Mouse (Mus musculus): ENCODE measurements around the gene Nek8.

The Nek8 gene

DNA sequence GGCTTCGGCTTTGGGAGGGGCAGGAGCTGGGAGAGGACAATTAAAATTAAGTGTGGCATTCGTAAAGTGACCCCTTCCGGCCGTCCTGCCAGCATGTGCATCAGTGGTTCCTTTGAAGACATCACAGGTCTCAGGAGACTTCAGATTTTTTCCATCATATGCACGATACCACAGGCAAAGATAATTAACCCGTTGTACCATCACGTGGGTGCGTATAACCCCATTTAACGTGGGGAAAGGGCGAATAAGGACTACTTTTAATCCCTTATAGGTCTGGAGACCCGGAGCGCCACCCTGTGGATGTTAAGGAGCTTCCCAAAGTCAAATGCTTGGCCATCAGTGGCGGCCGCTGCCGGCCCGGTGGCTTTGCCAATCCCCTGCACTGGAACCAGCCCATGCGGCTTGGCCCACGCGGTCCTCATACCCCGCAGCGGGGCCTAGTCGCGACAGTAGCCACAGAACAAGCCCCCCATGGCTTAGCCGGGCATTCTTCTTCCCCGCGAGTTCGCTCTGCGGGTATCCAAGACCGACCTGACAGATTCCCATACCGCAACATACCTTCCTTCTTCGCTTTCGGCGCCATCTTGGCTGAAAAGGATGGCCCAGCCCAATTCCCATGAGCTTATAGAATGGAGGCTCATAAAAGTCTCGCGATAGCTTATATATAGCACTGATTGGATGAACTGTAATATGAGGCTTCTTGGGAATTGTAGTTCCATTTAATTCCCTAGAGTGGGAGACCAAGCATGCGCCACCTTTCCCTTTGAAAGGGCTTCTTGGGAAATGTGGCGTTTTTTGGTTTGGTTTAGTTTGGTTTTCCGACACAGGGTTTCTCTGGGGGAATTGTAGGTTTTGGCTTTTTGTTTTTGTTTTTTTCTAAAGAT, 6.7 kb upstream of the Nek8 start, which contains the start of gene Rpl23a:
Rpl23a (minus strand) TSS at position 624 of the 884 bp plus-strand sequence.
- DNase-seq (ENCODE audit: low spot score), result peak; percentile 87

DNA sequence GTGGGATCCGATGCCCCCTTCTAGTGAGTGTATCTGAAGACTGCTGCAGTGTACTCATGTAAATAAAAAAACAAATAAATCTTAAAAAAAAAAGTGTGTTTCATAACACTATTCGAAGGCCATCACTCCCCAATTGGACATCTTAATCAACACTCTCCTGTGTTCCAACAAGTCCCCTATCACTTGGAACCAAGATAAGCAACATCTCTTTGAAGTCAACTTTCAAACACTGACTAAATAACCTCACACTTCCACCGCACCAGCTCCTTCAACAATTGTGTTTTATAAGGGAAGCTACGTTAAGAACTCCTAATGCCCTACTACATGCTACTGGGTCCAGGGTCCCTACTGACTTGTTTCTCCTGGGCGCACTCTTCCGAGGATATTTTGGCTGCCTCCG, 6.0 kb upstream of the Nek8 start:
- DNase-seq (ENCODE audit: low spot score), result no peak

DNA sequence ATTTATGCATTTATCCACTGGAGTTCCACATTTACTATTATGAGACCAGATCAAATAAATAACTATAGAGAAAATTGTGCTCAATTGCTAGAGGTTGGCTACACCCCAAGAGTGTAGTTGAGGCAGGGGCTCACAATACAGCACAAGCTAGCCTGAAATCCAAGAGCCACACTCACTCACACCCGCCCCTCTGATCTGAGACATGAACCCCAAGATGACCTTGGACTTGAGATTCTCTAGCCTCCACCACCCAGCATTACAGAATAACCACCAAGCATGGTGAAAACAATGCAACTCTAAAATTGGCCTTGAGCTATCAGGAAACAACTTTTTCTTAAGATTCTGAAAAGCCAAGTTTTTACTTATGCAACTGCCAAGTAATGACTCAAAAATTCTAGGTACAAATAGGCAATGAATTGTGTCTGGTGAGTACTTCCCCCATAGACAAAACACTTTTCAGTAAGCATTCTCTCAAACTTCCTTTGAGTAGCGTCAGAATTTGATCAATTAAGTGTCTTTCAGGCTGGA, 5.4 kb upstream of the Nek8 start:
- no peak for DNase-seq (ENCODE audit: low spot score)

DNA sequence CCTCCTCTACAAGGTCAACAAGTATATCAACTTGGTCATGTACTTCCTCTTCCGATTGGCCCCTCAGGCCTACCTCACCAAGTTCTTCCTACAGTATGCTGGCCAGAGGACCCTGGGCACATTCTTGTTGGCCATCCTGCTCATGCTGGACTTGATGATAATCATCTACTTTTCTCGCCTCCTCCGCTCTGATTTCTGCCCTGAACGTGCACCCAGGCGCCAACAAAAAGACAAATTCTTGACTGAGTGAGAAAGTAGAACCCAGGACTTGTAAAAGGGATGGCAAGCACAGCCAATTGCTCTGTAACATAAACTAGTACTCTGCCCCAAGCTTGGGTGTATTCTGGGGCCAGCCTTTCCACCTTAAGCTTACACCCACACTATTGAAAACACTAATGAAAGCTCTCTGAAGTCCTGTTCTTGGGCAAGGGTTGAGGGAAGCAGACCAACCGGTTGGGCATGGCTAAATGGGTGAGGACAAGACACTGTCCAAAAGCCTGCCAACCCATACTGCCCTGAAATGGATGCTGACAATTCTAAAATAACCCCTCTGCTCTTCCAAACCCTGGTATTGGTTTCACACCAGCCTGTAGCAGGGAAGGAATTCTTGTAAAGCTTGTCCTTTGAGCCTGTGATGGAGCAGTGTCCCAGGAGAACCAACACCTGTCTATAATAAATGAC, 3.7 kb upstream of the Nek8 start:
- DNase-seq (ENCODE audit: low spot score), result no peak

DNA sequence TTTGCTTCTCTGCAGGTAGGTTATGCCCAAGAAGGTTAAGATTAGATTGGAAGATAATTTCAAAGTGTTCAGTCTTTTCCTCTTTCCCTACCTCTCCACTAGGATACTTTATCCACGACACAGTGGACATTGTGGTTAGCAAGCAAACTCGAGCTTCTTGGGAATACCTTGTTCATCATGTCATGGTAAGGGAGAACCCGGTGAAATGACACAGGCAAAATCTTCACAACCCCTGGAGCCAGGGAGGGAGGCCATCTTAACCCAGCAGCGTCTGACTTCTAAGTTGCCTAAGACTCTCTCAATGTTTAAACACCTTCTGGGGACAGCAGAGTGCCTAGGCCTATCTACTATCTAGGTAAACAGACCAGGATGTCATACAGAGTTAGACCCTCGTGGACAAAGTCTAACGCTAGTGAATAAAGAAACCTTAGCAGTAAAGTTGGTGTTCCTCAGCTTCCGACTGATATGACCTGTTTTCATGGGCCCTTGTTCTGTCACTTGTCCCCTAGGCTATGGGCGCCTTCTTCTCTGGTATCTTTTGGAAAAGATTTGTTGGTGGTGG, 3.0 kb upstream of the Nek8 start:
- DNase-seq (ENCODE audit: low spot score), result no peak

DNA sequence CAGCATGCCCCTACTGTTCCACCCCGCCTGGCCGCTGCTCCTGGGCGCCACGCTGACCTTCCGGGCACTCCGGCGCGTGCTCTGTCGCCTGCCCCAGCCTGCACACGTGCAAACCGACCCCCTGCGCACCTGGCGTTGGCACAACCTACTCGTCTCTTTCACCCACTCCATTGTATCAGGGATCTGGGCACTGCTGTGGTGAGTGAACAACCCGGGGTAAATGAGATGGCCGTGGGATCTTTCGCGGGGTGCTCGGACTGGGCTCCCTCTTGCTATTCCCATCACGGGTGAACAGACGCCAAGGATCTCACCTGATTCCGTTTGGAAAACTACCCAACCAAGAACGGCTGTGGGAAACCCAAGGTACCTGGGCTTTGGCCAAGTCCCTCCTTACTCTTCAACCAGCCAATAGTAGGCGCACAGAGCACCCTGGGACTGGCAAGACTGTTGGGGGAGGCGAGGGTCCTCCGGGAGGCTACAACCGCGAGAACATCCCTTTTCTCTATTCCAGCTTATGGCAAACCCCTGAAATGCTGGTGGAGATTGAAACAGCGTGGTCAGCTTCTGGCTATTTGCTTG, 2.5 kb upstream of the Nek8 start:
- peak; percentile 66 for DNase-seq (ENCODE audit: low spot score)

DNA sequence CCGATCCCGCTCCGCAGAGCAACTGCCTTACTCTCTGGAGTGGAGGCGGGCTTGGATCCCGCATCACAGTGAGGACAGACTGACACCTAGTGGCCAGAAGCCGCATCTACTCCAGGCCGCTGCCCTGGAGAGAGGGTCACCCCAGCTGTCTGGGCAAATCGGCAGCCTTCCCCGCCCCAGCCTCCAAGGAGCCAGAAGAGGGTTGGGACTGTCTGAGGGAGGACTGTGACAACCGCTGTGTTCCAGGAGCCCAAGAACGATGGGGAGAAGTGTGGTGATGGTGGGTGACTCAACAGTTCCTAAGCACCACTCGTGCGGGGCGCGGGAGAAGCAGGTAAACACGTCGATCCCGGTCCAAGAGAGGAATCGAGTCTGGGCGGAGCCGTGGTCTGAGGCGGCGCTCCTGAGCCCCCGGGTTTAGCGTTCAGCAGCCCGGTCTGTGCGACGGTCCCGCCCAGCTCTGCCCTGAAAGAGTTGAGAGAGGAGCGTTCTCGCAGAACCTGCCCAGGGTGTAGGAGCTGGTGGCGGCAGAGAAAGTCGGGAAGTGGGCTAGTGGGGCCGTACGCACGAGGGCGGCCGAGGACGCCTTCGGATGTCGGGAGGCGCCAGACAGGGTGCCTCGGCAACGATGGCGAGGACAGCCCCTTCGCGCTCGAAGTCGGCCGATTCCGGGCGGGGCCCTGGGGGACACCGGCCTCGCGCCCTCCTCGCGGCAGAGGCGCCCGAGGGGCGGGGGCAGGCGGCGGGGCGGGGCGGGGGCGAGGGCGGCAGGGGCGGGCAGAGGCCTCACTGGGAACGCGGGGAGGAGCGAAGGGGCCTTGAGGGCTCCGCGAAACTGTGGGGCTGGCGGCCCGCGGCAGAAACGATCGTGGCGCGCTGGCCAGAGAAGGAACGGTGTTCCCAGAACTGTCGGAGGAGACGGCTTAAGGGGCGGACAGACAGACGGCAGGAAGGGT, 1.7 kb upstream of the Nek8 start:
- peak; percentile 95 for DNase-seq (ENCODE audit: low spot score)

DNA sequence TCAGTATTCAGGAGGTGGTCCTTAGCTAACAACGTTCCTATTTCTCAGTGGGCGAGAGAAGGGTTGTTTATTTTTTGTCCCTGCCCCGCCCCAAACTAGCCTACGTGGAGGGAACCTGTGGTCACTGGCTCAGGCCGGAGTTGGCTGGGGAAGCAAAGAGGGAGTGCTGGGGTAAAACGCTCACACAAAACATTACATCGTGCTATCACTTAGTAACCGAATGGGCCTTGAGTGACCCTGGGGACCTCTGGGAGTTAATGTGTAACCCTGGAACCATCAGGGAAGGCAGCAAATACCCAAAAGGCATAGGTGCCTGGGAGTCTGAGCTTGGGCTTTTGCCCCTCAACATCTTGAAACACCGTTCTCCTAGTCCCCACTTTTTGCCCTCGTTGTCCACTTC, 962 bp upstream of the Nek8 start:
- no peak for DNase-seq (ENCODE audit: low spot score)

DNA sequence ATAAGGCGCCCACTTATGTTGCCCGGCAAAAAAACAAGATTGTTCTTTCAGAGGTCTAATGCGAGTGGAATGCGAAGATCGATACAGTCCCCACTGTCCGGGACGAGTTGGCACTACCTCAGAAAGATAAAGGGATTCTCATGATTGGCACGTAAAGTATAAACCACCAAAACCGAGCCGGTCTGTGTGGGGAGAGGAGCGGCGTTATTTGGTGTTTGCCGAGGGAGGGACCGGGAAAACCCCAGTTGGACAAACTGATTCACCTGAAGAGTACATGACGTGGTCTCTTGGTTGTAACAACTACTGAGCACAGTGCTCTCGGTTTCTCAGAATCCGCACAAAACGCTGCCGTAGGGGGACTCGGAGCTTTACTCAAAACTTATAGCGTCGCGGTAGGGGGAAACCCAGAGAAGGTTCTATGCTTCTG, 443 bp upstream of the Nek8 start:
- no peak for DNase-seq (ENCODE audit: low spot score)

DNA sequence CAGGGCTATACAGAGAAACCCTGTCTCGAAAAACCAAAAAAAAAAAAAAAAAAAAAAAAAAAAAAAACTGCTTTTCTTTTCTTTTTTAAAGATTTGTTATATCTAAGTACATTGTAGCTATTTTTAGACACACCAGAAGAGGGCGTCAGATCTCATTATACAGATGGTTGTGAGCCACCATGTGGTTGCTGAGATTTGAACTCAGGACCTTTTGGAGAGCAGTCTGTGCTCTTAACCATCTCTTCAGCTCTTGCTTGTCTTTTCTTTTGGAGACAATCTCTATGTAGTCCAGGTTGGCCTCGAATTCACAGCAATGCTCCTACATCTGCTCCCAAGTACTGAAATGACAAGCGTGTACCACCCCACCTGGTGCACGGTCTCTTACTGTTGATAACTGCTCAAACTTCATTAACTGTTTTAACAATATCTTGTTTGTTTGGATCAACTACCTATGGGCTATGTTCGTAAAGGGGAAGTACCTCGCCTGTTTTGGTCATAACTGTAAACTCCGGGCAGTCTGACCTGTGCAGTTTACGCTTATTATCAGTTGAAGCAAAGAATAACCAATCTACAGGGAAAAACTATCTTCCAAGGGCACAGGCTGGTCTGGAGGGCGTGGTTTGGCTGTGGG, 589 bp downstream of the Nek8 start:
- DNase-seq (ENCODE audit: low spot score), result no peak

DNA sequence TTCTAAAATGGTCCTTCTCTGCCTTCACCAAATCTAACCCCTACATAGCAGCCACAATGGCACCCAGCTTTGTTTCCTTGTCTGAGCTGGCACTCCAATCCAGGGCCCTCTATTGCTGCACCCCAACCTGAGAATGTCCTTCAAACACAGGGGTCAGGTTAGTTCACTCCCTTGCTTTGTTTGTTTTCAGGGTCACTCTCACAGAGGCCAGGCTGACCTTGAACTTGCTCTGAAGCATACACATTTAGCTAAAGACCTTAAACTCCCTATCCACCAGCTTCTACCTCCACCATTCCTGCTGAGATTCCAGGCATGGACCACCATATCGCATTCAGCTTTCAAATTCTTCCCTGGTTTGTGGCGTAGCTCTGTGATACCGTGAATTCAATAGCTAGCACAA, 2.0 kb downstream of the Nek8 start:
- no peak for DNase-seq (ENCODE audit: low spot score)

DNA sequence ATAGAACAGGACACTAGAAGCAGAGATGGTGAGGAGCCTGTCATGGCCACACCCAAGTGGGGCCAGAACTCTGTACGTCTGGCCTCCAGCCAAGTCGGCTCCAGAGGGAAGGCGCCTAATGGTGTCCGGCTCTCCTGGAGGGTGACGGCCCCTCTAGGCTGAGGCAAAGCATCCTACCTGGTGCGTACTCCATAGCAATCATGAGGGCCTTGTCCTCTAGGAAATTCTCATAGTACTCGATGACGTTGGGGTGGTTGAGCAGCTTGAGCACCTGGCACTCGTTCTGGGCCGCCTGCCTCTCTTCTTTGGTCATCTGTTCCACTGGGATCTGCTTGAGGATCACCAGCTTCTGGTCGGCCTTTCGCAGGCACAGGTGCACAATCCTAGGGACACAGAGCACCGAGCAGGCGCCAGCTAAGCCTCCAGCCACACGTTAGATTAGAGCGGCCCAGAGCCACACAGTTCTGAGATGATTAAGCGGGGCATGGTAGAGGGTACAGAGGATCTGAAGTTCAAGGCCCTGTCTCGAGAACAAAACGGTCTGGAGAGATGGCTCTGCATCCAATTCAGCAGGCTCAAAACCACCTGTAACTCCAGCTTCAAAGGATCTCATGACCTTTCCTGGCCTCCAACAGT, 3.6 kb downstream of the Nek8 start:
- DNase-seq (ENCODE audit: low spot score), result no peak

DNA sequence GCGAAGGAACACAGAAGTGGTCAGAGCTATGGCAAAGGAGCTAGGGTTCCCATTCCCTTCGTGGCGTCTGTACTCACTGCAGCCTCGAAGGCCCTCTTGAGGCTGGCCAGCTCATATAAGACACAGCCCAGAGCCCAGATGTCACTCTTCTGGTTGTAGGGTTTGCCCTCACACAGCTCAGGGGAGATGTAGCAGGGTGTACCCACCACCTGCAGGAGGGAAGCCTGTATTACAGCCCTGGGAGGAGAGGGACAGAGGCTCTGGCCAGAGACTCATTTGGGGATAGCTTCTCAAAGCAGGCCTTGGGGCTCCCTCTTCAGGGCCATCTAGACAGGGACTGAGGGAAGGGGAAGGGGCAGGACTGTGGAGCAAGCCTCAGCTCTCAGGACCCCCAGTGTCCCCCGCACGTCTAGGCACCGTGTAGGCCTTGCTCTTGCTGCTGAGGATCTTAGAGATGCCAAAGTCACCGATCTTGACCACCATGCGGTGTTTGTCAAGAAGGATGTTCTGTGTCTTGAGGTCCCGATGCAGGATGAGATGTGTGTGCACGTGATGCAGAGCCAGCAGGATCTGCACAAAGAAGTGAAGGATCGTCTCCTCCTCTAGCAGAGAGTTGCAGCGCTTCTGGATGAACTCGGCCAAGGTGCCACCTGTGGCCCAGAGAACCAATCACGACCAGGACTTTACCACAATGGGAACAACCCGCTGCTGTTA, 4.3 kb downstream of the Nek8 start:
- no peak for DNase-seq (ENCODE audit: low spot score)

DNA sequence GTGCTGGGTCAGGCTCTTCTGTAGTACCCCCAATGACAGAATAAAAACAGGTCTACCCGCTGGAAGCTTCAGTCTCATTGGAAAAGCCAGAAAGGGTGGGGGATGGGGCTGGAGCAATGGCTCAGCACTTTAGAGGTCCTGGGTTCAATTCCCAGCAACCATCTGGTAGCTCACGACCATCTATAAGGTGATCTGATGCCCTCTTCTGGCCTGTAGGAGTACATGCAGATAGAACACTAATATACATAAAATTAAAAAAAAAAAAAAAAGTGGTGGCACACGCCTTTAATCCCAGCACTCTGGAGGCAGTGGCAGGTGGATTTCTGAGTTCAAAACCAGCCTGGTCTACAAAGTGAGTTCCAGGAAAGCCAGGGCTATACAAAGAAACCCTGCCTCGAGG, 5.1 kb downstream of the Nek8 start:
- no peak for DNase-seq (ENCODE audit: low spot score)

DNA sequence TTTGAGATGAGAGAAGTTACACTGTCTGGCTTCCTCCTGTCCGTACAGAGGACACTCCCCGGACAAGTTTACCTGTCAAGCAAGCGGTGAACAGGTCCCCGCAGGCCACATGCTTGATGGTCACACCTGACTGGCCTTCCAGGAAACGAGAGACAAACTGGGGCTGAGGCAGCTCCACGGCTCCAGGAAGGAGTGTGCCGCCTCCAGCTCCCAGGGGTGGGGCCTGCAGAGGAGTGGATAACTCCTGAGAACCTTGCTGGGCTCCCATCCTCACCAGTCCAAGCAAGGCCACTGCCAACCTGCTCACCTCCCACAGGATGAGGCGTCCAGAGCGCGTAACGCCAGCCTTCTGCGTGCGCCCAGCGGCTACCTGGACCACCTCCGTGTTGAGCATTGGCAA, 6.2 kb downstream of the Nek8 start:
- DNase-seq (ENCODE audit: low spot score), result no peak

DNA sequence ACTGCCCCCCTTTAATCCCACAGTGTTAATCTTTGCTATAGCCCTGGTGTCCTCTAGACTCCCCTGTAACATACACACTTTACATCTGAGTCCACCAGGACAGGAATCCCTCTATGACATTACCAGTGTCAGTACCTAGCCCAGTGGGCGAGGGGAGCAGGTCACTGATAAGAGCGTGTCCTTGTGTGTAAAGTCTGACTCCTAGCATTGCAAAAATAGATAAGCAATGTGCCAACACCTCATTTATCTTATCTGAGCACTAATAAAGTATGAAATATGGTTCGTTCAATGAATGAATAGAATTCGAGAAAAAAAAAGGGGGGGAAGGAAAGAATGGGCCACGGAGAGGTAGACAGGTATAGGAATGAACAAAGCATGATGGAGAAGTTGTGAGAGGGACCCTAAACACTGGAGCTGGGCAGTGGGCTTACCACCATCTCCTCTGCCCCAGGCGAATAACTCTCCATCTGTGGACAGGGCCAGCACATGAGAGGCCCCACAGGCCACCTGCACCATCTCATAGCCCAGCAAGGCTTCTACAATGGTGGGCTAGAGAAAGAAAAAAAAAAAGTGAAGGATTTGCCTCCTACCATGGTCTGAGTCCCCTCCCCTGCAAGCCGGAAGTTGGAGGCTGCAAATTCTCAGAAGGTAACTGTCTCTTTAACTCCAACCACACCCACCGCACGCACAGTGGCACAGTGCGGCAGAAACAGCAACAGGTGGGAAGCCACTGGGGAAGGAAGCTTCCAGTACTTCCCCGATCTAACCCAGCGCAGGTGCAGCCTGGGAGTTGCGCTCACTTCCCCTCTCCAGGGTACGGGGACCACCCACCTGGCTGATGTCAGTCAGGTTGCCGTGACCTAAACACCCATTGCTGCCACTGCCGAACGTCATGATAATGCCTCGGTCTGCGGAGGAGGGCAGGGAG, 7.7 kb downstream of the Nek8 start:
- no peak for DNase-seq (ENCODE audit: low spot score)

DNA sequence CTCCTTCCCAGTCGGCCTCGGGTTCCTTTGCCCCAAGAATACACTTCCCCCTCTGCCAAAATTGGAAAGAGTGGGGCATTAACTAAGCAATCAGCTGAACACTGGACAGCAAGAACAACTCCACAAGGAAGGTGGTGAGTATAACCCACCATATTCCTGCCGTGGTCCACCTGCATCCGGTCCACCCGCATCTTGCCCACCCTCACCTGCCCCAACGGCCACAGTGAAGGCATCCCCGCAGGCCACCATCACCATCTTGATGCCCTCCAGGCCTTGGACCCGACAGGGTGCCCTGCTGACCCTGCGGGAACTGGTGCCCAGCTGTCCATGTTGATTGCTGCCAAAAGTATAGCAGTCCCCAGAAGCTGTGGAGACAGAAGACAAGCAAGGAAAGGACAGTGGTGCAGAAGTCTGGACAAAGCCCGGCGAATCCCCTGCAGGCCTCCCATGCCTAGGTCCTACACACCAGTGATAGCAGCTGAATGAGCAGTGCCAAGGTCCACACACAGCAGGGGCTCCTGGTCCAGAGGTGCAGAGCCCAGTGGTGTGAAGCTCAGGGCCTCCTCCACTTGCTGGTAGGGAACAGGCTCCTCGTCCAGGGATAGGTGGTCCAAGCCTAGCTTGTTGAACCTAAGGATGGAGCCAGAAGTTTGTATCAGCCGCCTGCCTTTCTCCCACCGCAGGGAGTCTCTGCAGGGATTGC, 9.1 kb downstream of the Nek8 start:
- DNase-seq (ENCODE audit: low spot score), result no peak

DNA sequence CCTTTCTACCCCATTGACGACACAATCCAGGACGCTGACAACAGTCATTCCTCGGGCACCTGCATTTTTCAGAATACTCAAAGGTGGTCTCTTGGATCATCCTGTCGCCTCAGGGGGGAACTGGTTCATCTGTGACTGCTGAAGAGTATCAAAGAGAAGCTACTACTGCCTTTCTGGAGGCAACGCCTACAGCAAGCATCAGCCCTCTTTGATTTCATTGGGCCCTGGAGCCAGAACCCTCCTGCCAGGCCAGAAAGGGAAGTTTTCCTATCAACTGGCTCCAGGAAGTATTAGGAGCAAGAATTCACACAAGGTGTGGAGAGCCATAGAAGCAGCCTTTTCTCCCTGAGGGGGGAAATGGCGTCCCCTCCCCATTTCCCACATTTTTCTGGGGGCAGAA, 9.8 kb downstream of the Nek8 start:
- DNase-seq (ENCODE audit: low spot score), result no peak
